Mouse (Mus musculus) thymus, adult 2 months (tissue): ENCODE measurements around the gene Bmp6.

Experiments used
- CTCF ChIP-seq: fragments of 200-500 bp; IDR thresholded peaks from 2 replicates; pipeline ENCODE4 v1.5.1; 2012; ENCODE audit warnings: mild to moderate bottlenecking, control low read depth, low read length, moderate library complexity, borderline replicate concordance; ENCODE audit not compliant: control insufficient read depth, poor library complexity, insufficient read depth; ENCODE audit errors: extremely low read depth
- POLR2A ChIP-seq: fragments of 200-500 bp; IDR thresholded peaks from 2 replicates; pipeline ENCODE4 v1.6.1; 2012; ENCODE audit warnings: mild to moderate bottlenecking, low read length, control low read depth, moderate library complexity; ENCODE audit not compliant: control insufficient read depth, poor library complexity, insufficient read depth; ENCODE audit errors: extremely low read depth

DNA sequence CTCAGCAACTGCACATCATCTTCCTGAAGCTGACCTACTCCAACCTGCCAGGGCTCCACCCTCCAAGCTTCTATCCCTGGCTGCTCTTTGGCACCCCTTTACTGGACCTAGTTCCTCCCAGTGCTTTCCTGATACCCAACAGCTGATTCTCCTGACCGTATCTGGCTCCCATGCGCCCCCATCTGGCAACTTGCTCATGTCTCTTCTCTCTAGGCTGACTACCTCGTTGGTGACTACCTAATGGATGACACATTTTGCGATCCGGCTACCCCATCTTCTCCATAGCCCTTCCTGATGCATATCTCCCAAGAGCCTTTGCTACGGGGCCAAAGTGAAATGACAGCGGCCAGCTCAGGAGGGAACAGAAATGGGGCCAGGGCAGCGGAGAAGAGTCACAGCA lies 161.4 kb downstream of the Bmp6 start:
- TF ChIP-seq POLR2A (no peak), CTCF (no peak)
